Mouse (Mus musculus) heart, embryonic 14.5 days (tissue): ENCODE measurements around the gene Rabgef1. TPM values are rescaled to one million over a fixed set of nuclear protein-coding genes. Genes with fewer than 3 reads are reported as not detected.

Experiments used
- ATAC-seq: fragments of 200-750 bp; cut with Nextera tagmentation; 2 replicates; pipeline ENCODE4 v1.8.0; 2017; ENCODE audit warnings: low read depth, moderate TSS enrichment; ENCODE audit not compliant: insufficient number of reproducible peaks, insufficient read depth, low FRiP score
- H3K27ac ChIP-seq, 2 experiments: fragments of 200-500 bp in 1 of 2; fragments of 300-500 bp in 1 of 2; sonication (generic) in 1 of 2; replicated peaks in 1 of 2; 2 replicates each; pipeline ENCODE4 v1.5.1; 2012 to 2014; ENCODE audit warnings: low read depth in 2 of 2, low read length in 2 of 2, control low read depth in 1 of 2, mild to moderate bottlenecking in 1 of 2, mixed read lengths in 1 of 2; ENCODE audit not compliant: control insufficient read depth in 1 of 2, insufficient read depth in 1 of 2
- H3K27me3 ChIP-seq: fragments of 300-500 bp; sonication (generic); 2 replicates; pipeline ENCODE4 v1.6.1; 2014; ENCODE audit warnings: mild to moderate bottlenecking, low read length, control low read depth; ENCODE audit not compliant: control insufficient read depth, insufficient read depth
- H3K36me3 ChIP-seq: fragments of 300-500 bp; sonication (generic); 2 replicates; pipeline ENCODE4 v1.6.1; 2014; ENCODE audit warnings: mild to moderate bottlenecking, control low read depth, low read length, mixed read lengths; ENCODE audit not compliant: control insufficient read depth, insufficient read depth
- H3K4me1 ChIP-seq, 2 experiments: fragments of 200-500 bp in 1 of 2; fragments of 300-500 bp in 1 of 2; sonication (generic) in 1 of 2; 2 replicates each; pipeline ENCODE4 v1.6.1; 2012 to 2014; ENCODE audit warnings: low read length in 2 of 2, control low read depth in 1 of 2, mixed read lengths in 1 of 2; ENCODE audit not compliant: control insufficient read depth in 2 of 2, insufficient read depth in 2 of 2
- H3K4me2 ChIP-seq: fragments of 300-500 bp; sonication (generic); 2 replicates; pipeline ENCODE4 v1.6.1; 2014; ENCODE audit warnings: mild to moderate bottlenecking, low read length
- H3K4me3 ChIP-seq, 2 experiments: fragments of 200-500 bp in 1 of 2; fragments of 300-500 bp in 1 of 2; sonication (generic) in 1 of 2; 2 replicates each; pipeline ENCODE4 v1.5.1; 2012 to 2014; ENCODE audit warnings: low read length in 2 of 2, mild to moderate bottlenecking in 2 of 2, control low read depth in 1 of 2, low read depth in 1 of 2, moderate library complexity in 1 of 2; ENCODE audit not compliant: control insufficient read depth in 1 of 2, insufficient read depth in 1 of 2
- H3K9ac ChIP-seq: fragments of 300-500 bp; sonication (generic); 2 replicates; pipeline ENCODE4 v1.6.1; 2014; ENCODE audit warnings: mild to moderate bottlenecking, low read length
- H3K9me3 ChIP-seq: fragments of 300-500 bp; sonication (generic); 2 replicates; pipeline ENCODE4 v1.6.1; 2016; ENCODE audit warnings: low read length, control low read depth; ENCODE audit not compliant: control insufficient read depth
- WGBS: fragments of 180-500 bp; shearing (Covaris S2); extraction: QIAGEN DNeasy Blood & Tissue Kit; methylation state at CpG from one replicate; pipeline ENCODE4 v1.1.7; 2014; 5-methylcytosine and 5-hydroxymethylcytosine counted together
- polyA plus RNA-seq: library from polyadenylated mRNA; unstranded; fragments of >200 nt; fragmentation: Nextera tagmentation; extraction: Ambion mirVana; gene quantifications from 2 replicates; pipeline ENCODE4 v1.2.1, GENCODE M21; 2014

Rabgef1 gene
- polyA plus RNA-seq, 1 experiment from 2014 or later, result 17.9 TPM

DNA sequence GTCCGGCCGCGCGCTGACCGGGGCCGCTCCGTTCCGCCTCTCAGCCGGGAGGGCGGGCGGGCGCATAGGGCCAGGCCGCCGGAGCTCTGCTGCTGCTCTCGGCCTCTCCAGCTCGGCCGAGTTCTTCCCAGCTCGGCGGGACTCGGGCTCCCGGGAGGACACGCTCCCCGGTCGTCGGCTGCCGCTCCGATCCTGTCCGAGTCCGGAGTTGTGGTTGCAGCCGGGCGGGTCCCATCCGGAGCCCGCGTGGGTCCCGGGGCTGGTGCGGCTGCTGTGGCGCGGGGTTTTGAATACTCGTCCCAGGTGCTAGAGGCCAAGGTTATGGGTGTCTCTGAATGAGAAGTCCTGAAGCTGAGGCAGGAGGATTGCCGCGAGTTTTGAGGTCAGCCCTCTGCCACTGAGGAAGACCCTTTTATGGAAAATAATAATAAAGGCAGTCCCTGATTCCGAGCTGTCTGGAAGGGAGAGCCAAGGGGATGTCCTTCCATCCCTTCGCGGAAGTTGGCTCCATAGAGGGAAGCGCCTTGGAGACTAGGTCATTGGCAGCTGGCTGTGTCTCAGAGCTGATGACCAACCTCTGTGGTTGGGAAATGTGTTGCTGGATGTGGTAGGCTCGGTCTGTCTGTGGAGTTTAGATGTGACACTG lies 481 bp downstream of the Rabgef1 start:
- ATAC-seq, result no peak

GRCm38 (mm10) chr5:130173012-130173411 lies 1.4 kb downstream of the Rabgef1 start:
- no peaks in the 10 kb centered on the region for H3K9me3 ChIP-seq
- no peak overlapping the region for H3K27ac ChIP-seq
- H3K9ac ChIP-seq, result peak overlapping the region; percentile 90; the same call in 1 of the 2 replicates
- peak overlapping the region; percentile 72 for H3K4me2 ChIP-seq
- H3K4me3 ChIP-seq, result peak overlapping the region in 1 of 2 experiments; percentile 88; a peak in 2 of 4 replicates
- no peaks in the 10 kb centered on the region for H3K27me3 ChIP-seq
- no peaks in the 10 kb centered on the region for H3K36me3 ChIP-seq
- H3K4me1 ChIP-seq, result peaks cover 8 to 33% of the 10 kb centered on the region in 2 experiments
- no peak for ATAC-seq
- WGBS, result 71% methylated on average over 4 of the region's 4 CpGs

More for the DNA sequence above, 481 bp downstream of the Rabgef1 start:
- under 1% methylated on average over 40 of the region's 46 CpGs for WGBS
- H3K9me3 ChIP-seq, result no peaks in the 10 kb centered on the region
- no peaks in the 10 kb centered on the region for H3K36me3 ChIP-seq
- peak overlapping the region; percentile 48 to 91 for H3K27ac ChIP-seq
- H3K9ac ChIP-seq, result peak overlapping the region; percentile 90
- H3K4me1 ChIP-seq, result peaks cover 8 to 30% of the 10 kb centered on the region in 2 experiments
- H3K27me3 ChIP-seq, result no peaks in the 10 kb centered on the region
- H3K4me3 ChIP-seq, result peak overlapping the region; percentile 77 to 88
- H3K4me2 ChIP-seq, result peak overlapping the region; percentile 72

GRCm38 (mm10) chr5:130177871-130178270 lies 6.3 kb downstream of the Rabgef1 start:
- Histone ChIP-seq H3K4me2 (no peak overlapping the region), H3K27ac (no peak overlapping the region), H3K4me3 (no peak overlapping the region), H3K9ac (no peak overlapping the region), H3K4me1 (peaks cover 5 to 18% of the 10 kb centered on the region in 2 experiments; a peak in 3 of 4 replicates), H3K36me3 (no peaks in the 10 kb centered on the region), H3K9me3 (no peaks in the 10 kb centered on the region), H3K27me3 (no peaks in the 10 kb centered on the region)
- no peak for ATAC-seq
- 36% methylated on average over 4 of the region's 4 CpGs for WGBS

- Histone ChIP-seq H3K27me3 (no peaks in the 10 kb centered on the region), H3K4me1 (peaks cover 9 to 15% of the 10 kb centered on the region in 2 experiments), H3K36me3 (no peaks in the 10 kb centered on the region), H3K4me3 (no peak overlapping the region), H3K4me2 (no peak overlapping the region), H3K9me3 (no peaks in the 10 kb centered on the region), H3K27ac (no peak overlapping the region), H3K9ac (no peak overlapping the region)
- 56% methylated on average over 7 of the region's 7 CpGs for WGBS
- ATAC-seq, result no peak
These were observed 8.8 kb downstream of the Rabgef1 start for GRCm38 (mm10) chr5:130180362-130180761.

- Histone ChIP-seq H3K9ac (no peak overlapping the region), H3K27me3 (no peaks in the 10 kb centered on the region), H3K36me3 (no peaks in the 10 kb centered on the region), H3K27ac (no peak overlapping the region), H3K4me1 (peaks cover 9 to 15% of the 10 kb centered on the region in 2 experiments), H3K9me3 (no peaks in the 10 kb centered on the region), H3K4me3 (no peak overlapping the region), H3K4me2 (no peak overlapping the region)
- ATAC-seq, result no peak
- 69% methylated on average over 6 of the region's 6 CpGs for WGBS
These were observed 10.3 kb downstream of the Rabgef1 start for GRCm38 (mm10) chr5:130181740-130182540.

- H3K36me3 ChIP-seq, result peaks cover 2% of the 10 kb centered on the region
These were observed 10.9 kb downstream of the Rabgef1 start for GRCm38 (mm10) chr5:130182541-130182821.

GRCm38 (mm10) chr5:130184193-130184856 lies 12.7 kb downstream of the Rabgef1 start:
- Histone ChIP-seq H3K27ac (no peak overlapping the region), H3K36me3 (peaks cover 9% of the 10 kb centered on the region), H3K9ac (no peak overlapping the region), H3K27me3 (no peaks in the 10 kb centered on the region), H3K9me3 (no peaks in the 10 kb centered on the region), H3K4me2 (no peak overlapping the region), H3K4me1 (peaks cover 9 to 12% of the 10 kb centered on the region in 2 experiments), H3K4me3 (no peak overlapping the region)
- WGBS, result 76% methylated on average over 9 of the region's 9 CpGs
- ATAC-seq, result no peak

More at GRCm38 (mm10) chr5:130182541-130182821, 10.9 kb downstream of the Rabgef1 start:
- H3K9ac ChIP-seq, result no peak overlapping the region
- no peak for ATAC-seq
- H3K4me3 ChIP-seq, result no peak overlapping the region
- H3K27ac ChIP-seq, result no peak overlapping the region
- no peak overlapping the region for H3K4me2 ChIP-seq
- H3K27me3 ChIP-seq, result no peaks in the 10 kb centered on the region
- 87% methylated on average over 3 of the region's 3 CpGs for WGBS
- peaks cover 9 to 15% of the 10 kb centered on the region in 2 experiments for H3K4me1 ChIP-seq
- no peaks in the 10 kb centered on the region for H3K9me3 ChIP-seq
